In genomic region chr9:68756976-68757375, GRCm38 (mm10) we compare ENCODE assay signal across 9 mouse cellular contexts.
A peak's percentile ranks its signal among the peaks of the same experiment; 100 is the strongest.
DNase-seq lines count a peak whose midpoint lies in the region.
"Had no signal": no experiment of that assay in that cellular context is flagged by ENCODE, and none has a peak within 500 bp of the region (broad histone marks: within the 10 kb centered on the region; RNA-seq: fewer than 3 reads in every experiment).

No protein-coding gene starts in this region.

- peak; percentile 22 for DNase-seq in kidney, postnatal 10 days
- no peak for DNase-seq in kidney, adult 18-20 months
- DNase-seq in adrenal gland, postnatal 25 days: peak; percentile 63
- DNase-seq in gastrocnemius, postnatal 25 days: peak; percentile 59
- peak; percentile 33 for DNase-seq in lung, postnatal 10 days
- no peak for DNase-seq in thymus, postnatal 14 days
- no peak for DNase-seq in frontal cortex, postnatal 10 days (ENCODE audit: low spot score in 2 of 2)
- DNase-seq: cerebellum, adult 18-20 months; right cerebral cortex, postnatal 14 days had no signal

Comparison
In these comparisons a context has a peak if more than half of its experiments do, and no peak if none do; other contexts are left out.
1. DNase-seq: peak in kidney, postnatal 10 days (single experiment), adrenal gland, postnatal 25 days (single experiment), gastrocnemius, postnatal 25 days (single experiment) and lung, postnatal 10 days (single experiment); none in kidney, adult 18-20 months (single experiment), thymus, postnatal 14 days (single experiment) and frontal cortex, postnatal 10 days (0 of 2).